Mouse (Mus musculus): ENCODE measurements at regions not wholly inside any gene's neighbourhood (a gene's known extent, or its start where the extent isn't known, plus 50 kb on each side); places are given as distances from the start of the nearest gene placed in this dataset.

GRCm38 (mm10) chr2:48627011-48627410, 186.9 kb upstream of the Acvr2a start:
- peak; percentile 16 to 25 for DNase-seq

GRCm38 (mm10) chr2:48629106-48630050, 184.5 kb upstream of the Acvr2a start:
- DNase-seq = no peak

GRCm38 (mm10) chr2:48634456-48635174, 179.3 kb upstream of the Acvr2a start:
- DNase-seq = no peak

GRCm38 (mm10) chr2:48636108-48636507, 177.8 kb upstream of the Acvr2a start:
- DNase-seq = no peak

- DNase-seq = no peak
Observed at GRCm38 (mm10) chr2:48644114-48644513, 169.8 kb upstream of the Acvr2a start.

- no peak for DNase-seq
Observed at GRCm38 (mm10) chr2:48650281-48650680, 163.6 kb upstream of the Acvr2a start.

- DNase-seq = no peak
Observed at GRCm38 (mm10) chr2:48661222-48661621, 152.7 kb upstream of the Acvr2a start.

- DNase-seq = no peak
Observed at GRCm38 (mm10) chr2:48665103-48665502, 148.8 kb upstream of the Acvr2a start.

GRCm38 (mm10) chr2:48689098-48689497, 124.8 kb upstream of the Acvr2a start:
- no peak for DNase-seq

- no peak for DNase-seq
Observed at GRCm38 (mm10) chr2:48694509-48694908, 119.4 kb upstream of the Acvr2a start.

- DNase-seq = no peak
Observed at GRCm38 (mm10) chr2:48700886-48701285, 113.0 kb upstream of the Acvr2a start.

- DNase-seq = no peak
Observed at GRCm38 (mm10) chr2:48705103-48705804, 108.7 kb upstream of the Acvr2a start.

- no peak for DNase-seq
Observed at GRCm38 (mm10) chr2:48705805-48706150, 108.1 kb upstream of the Acvr2a start.

- DNase-seq = no peak
Observed at GRCm38 (mm10) chr2:48706188-48706587, 107.7 kb upstream of the Acvr2a start.

- DNase-seq = no peak
Observed at GRCm38 (mm10) chr2:48716206-48716605, 97.7 kb upstream of the Acvr2a start.

- DNase-seq = no peak
Observed at GRCm38 (mm10) chr2:48717770-48718169, 96.1 kb upstream of the Acvr2a start.

- no peak for DNase-seq
Observed at GRCm38 (mm10) chr2:48718261-48718660, 95.6 kb upstream of the Acvr2a start.

GRCm38 (mm10) chr2:48730780-48731179, 83.1 kb upstream of the Acvr2a start:
- no peak for DNase-seq

- no peak for DNase-seq
Observed at GRCm38 (mm10) chr2:48733936-48734335, 80.0 kb upstream of the Acvr2a start.

GRCm38 (mm10) chr2:48734521-48734920, 79.4 kb upstream of the Acvr2a start:
- no peak for DNase-seq

- DNase-seq = no peak
Observed at GRCm38 (mm10) chr2:48736312-48736711, 77.6 kb upstream of the Acvr2a start.

Data from layer of hippocampus, postnatal 36 days (tissue).